14 mouse cellular contexts compared by ENCODE assay signal in genomic region chr5:123952365-123953045, GRCm38 (mm10). TPM values are rescaled to one million over a fixed set of nuclear protein-coding genes. Genes with fewer than 3 reads are reported as not detected.
DNase-seq lines count a peak whose midpoint lies in the region.
"Had no signal": no experiment of that assay in that cellular context is flagged by ENCODE, and none has a peak within 500 bp of the region (broad histone marks: within the 10 kb centered on the region; RNA-seq: fewer than 3 reads in every experiment).

No protein-coding gene starts in this region.

- peak; percentile 50 for DNase-seq in adrenal gland, postnatal 14 days
- DNase-seq in adrenal gland, adult 8-10 months: no peak
- peak; percentile 41 for DNase-seq in layer of hippocampus, adult 9-11 months
- no peak for DNase-seq in layer of hippocampus, postnatal 10 days (ENCODE audit: low spot score in 2 of 2)
- DNase-seq in testis, postnatal 14 days (ENCODE audit: low spot score): peak; percentile 2
- DNase-seq in testis, postnatal 10 days (ENCODE audit: low spot score): no peak
- no peak for DNase-seq in lung, adult 18-20 months
- DNase-seq: cerebellum, adult 11 months; gastrocnemius, adult 2 months; heart, postnatal 4 days; kidney, postnatal 36 days; thymus, postnatal 25 days had no signal

RNA-seq across cellular contexts. Expression of gene Hip1r, which starts 20.9 kb away (rescaled TPM):
- total RNA-seq in adrenal gland, postnatal 14 days (2021): 18.0 and 26.6 TPM in 2 replicates
- total RNA-seq in adrenal gland, adult 8-10 months (2022): 10 to 100 TPM; 13.2 to 29.8 (median 22.8) TPM
- 10 to 100 TPM; 63.7 to 70.1 TPM for total RNA-seq in layer of hippocampus, postnatal 10 days (2021)

RNA-seq across cellular contexts. Expression of gene Ccdc62, which starts 22.0 kb away (rescaled TPM):
- total RNA-seq in adrenal gland, postnatal 14 days (2021): 4.7 and 5.0 TPM in 2 replicates
- total RNA-seq in adrenal gland, adult 8-10 months (2022): 1 to 10 TPM; 2.0 to 9.8 (median 6.1) TPM
- total RNA-seq in layer of hippocampus, postnatal 10 days (2021): 1 to 10 TPM; 2.9 to 3.3 TPM

RNA-seq across cellular contexts. Expression of gene Gm43518, which starts 25.3 kb away (rescaled TPM):
- total RNA-seq in adrenal gland, postnatal 14 days (2021): 1.7 TPM in 1 of 2 replicates, not detected in the other
- 1 to 10 TPM in 3 of 4 experiments, under 1 TPM in 1; 0.87 to 2.5 (median 2.2) TPM for total RNA-seq in adrenal gland, adult 8-10 months (2022)
- 1 to 10 TPM; 1.3 to 1.6 TPM for total RNA-seq in layer of hippocampus, postnatal 10 days (2021)
- total RNA-seq: granulocyte monocyte progenitor cell, adult 5-6 weeks; monocyte, adult 5-6 weeks had no signal

RNA-seq across cellular contexts. Expression of gene Denr, which starts 45.5 kb away (rescaled TPM):
- total RNA-seq in adrenal gland, postnatal 14 days (2021): 78.3 and 86.9 TPM in 2 replicates
- 10 to 100 TPM; 60.3 to 75.8 (median 67.3) TPM for total RNA-seq in adrenal gland, adult 8-10 months (2022)
- 10 to 100 TPM; 70.7 to 76.0 TPM for total RNA-seq in layer of hippocampus, postnatal 10 days (2021)

Comparison
In these comparisons a context has a peak if more than half of its experiments do, and no peak if none do; other contexts are left out.
1. DNase-seq: peak in adrenal gland, postnatal 14 days (single experiment), layer of hippocampus, adult 9-11 months (single experiment) and testis, postnatal 14 days (single experiment); none in adrenal gland, adult 8-10 months (single experiment), layer of hippocampus, postnatal 10 days (0 of 2), testis, postnatal 10 days (single experiment) and lung, adult 18-20 months (0 of 2).